In genomic region chrX:48158229-48158919, GRCm38 (mm10) we compare ENCODE assay signal across 29 mouse cellular contexts. TPM values are rescaled to one million over a fixed set of nuclear protein-coding genes. Genes with fewer than 3 reads are reported as not detected.
A peak's percentile ranks its signal among the peaks of the same experiment; 100 is the strongest.
DNase-seq lines count a peak whose midpoint lies in the region; ATAC-seq and TF ChIP-seq lines count a peak whose summit lies in the region.
"Had no signal": no experiment of that assay in that cellular context is flagged by ENCODE, and none has a peak within 500 bp of the region (broad histone marks: within the 10 kb centered on the region; RNA-seq: fewer than 3 reads in every experiment).

No protein-coding gene starts in this region.

- no peak overlapping the region for H3K27ac ChIP-seq in liver, embryonic 14.5 days
- no peak overlapping the region for H3K27ac ChIP-seq in liver, embryonic 12.5 days
- no peak overlapping the region for H3K27ac ChIP-seq in MEL (ENCODE audit: control insufficient read depth, low read depth, low read length)
- H3K27ac ChIP-seq in intestine, embryonic 16.5 days (ENCODE audit: low read length) = 0 out of 2 replicates have a peak overlapping the region, but pooled peaks have one; percentile 15
- H3K27ac ChIP-seq in stomach, postnatal 0 days (replicated peaks) = no peak overlapping the region
- no peak overlapping the region for H3K27ac ChIP-seq in kidney, adult 2 months (ENCODE audit: insufficient read depth, low read depth, low read length)
- no peak overlapping the region for H3K27ac ChIP-seq in heart, embryonic 12.5 days (ENCODE audit: poor library complexity, severe bottlenecking)
- H3K27ac ChIP-seq: embryonic facial prominence, embryonic 12.5 days; embryonic facial prominence, embryonic 15.5 days; gastrocnemius, adult 2 months; heart, adult 2 months; heart, embryonic 10.5 days; hindbrain, embryonic 10.5 days; hindbrain, embryonic 13.5 days had no signal

- 0 out of 2 replicates have a peak, but pooled peaks have one; percentile 13 for ATAC-seq in liver, embryonic 14.5 days (ENCODE audit: insufficient read depth)
- no peak for ATAC-seq in liver, embryonic 12.5 days
- peak; percentile 86 for ATAC-seq in intestine, embryonic 16.5 days
- peak; percentile 76; the same call in 1 of the 2 replicates for ATAC-seq in stomach, postnatal 0 days (ENCODE audit: low FRiP score, low TSS enrichment)
- no peak for ATAC-seq in heart, embryonic 12.5 days (ENCODE audit: insufficient number of reproducible peaks, low FRiP score)
- ATAC-seq: forebrain, embryonic 14.5 days; forebrain, postnatal 0 days; hindbrain, embryonic 16.5 days; Patski had no signal

- no peak for TF ChIP-seq CTCF in liver, embryonic 14.5 days (IDR thresholded peaks at IDR 0.05; ENCODE audit: low read depth)
- no peak for TF ChIP-seq CTCF in MEL (IDR thresholded peaks at IDR 0.05 in 2 of 3, conservative IDR thresholded peaks at IDR 0.05 in 1 of 3; ENCODE audit: control insufficient read depth in 1 of 3, insufficient read depth in 1 of 3, low read depth in 2 of 3, low read length in 3 of 3, poor library complexity in 1 of 3, severe bottlenecking in 1 of 3)
- no peak for TF ChIP-seq CTCF in stomach, postnatal 0 days (IDR thresholded peaks at IDR 0.05; ENCODE audit: low read depth)
- TF ChIP-seq CTCF in kidney, adult 2 months (conservative IDR thresholded peaks at IDR 0.05; ENCODE audit: insufficient read depth, insufficient read length, low read depth, low read length) = no peak

- no peaks in the 10 kb centered on the region for H3K9me3 ChIP-seq in liver, embryonic 14.5 days (ENCODE audit: control insufficient read depth, low read length)
- no peaks in the 10 kb centered on the region for H3K9me3 ChIP-seq in liver, embryonic 12.5 days (replicated peaks)
- H3K9me3 ChIP-seq in MEL (replicated peaks; ENCODE audit: insufficient read depth, low read length) = no peaks in the 10 kb centered on the region
- no peaks in the 10 kb centered on the region for H3K9me3 ChIP-seq in intestine, embryonic 16.5 days (ENCODE audit: control insufficient read depth, low read length)
- no peaks in the 10 kb centered on the region for H3K9me3 ChIP-seq in stomach, postnatal 0 days (ENCODE audit: control insufficient read depth, low read length)
- H3K9me3 ChIP-seq in heart, embryonic 12.5 days (replicated peaks) = no peaks in the 10 kb centered on the region
- H3K9me3 ChIP-seq: embryonic facial prominence, embryonic 12.5 days; embryonic facial prominence, embryonic 15.5 days; heart, embryonic 10.5 days; hindbrain, embryonic 10.5 days; hindbrain, embryonic 13.5 days had no signal

- WGBS in liver, embryonic 14.5 days (ENCODE audit: insufficient replicate concordance) = 68% methylated on average over 11 of the region's 11 CpGs
- WGBS in liver, embryonic 12.5 days (ENCODE audit: insufficient replicate concordance) = 72% methylated on average over 11 of the region's 11 CpGs
- 76% methylated on average over 11 of the region's 11 CpGs for WGBS in intestine, embryonic 16.5 days
- 83% methylated on average over 11 of the region's 11 CpGs for WGBS in stomach, postnatal 0 days
- 81% methylated on average over 11 of the region's 11 CpGs for WGBS in kidney, adult 2 months
- 77% methylated on average over 11 of the region's 11 CpGs for WGBS in heart, embryonic 12.5 days

- no peak for DNase-seq in liver, embryonic 14.5 days (ENCODE audit: low read depth in 3 of 3, low spot score in 3 of 3)
- peak; percentile 42 for DNase-seq in MEL (ENCODE audit: low read depth, low spot score)
- DNase-seq in stomach, postnatal 0 days (ENCODE audit: low spot score) = peak; percentile 20
- DNase-seq in kidney, adult 2 months = no peak
- no peak for DNase-seq in thymus, postnatal 0 days (ENCODE audit: low spot score)
- DNase-seq: adrenal gland, postnatal 10 days; adrenal gland, postnatal 36 days; B cell, adult 2 months; cerebellum, adult 2 months; cerebellum, adult 9-11 months; cerebellum, postnatal 25 days; forebrain, postnatal 0 days; gastrocnemius, adult 2 months; gastrocnemius, postnatal 25 days; heart, adult 2 months; heart, postnatal 36 days; kidney, adult 18-20 months had no signal

- no peak for TF ChIP-seq RAD21 in MEL (IDR thresholded peaks at IDR 0.05; ENCODE audit: low read depth, low read length)

- no peaks in the 10 kb centered on the region for H3K27me3 ChIP-seq in liver, embryonic 14.5 days (ENCODE audit: control insufficient read depth, insufficient read depth, low read length)
- H3K27me3 ChIP-seq in liver, embryonic 12.5 days (replicated peaks) = no peaks in the 10 kb centered on the region
- H3K27me3 ChIP-seq in MEL (ENCODE audit: control insufficient read depth in 1 of 2, insufficient read depth in 2 of 2, low read length in 2 of 2) = no peaks in the 10 kb centered on the region
- H3K27me3 ChIP-seq in intestine, embryonic 16.5 days (replicated peaks; ENCODE audit: control insufficient read depth, insufficient read depth, low read length) = no peaks in the 10 kb centered on the region
- H3K27me3 ChIP-seq in stomach, postnatal 0 days (ENCODE audit: control insufficient read depth, insufficient read depth, low read length) = no peaks in the 10 kb centered on the region
- H3K27me3 ChIP-seq in kidney, adult 2 months (replicated peaks; ENCODE audit: control insufficient read depth, insufficient read depth, low read length) = no peaks in the 10 kb centered on the region
- no peaks in the 10 kb centered on the region; the same call in 1 of the 2 replicates for H3K27me3 ChIP-seq in heart, embryonic 12.5 days (replicated peaks)
- H3K27me3 ChIP-seq: embryonic facial prominence, embryonic 12.5 days; embryonic facial prominence, embryonic 15.5 days; hindbrain, embryonic 13.5 days had no signal

- H3K4me1 ChIP-seq in liver, embryonic 14.5 days (replicated peaks; ENCODE audit: control insufficient read depth in 2 of 2, insufficient read depth in 2 of 2, low read length in 1 of 2) = peaks cover 10 to 12% of the 10 kb centered on the region in 2 experiments
- H3K4me1 ChIP-seq in liver, embryonic 12.5 days = peaks cover 12% of the 10 kb centered on the region
- peaks cover 8 to 31% of the 10 kb centered on the region in 2 experiments for H3K4me1 ChIP-seq in MEL (ENCODE audit: control insufficient read depth in 1 of 2, insufficient read depth in 2 of 2, low read length in 2 of 2)
- no peaks in the 10 kb centered on the region for H3K4me1 ChIP-seq in intestine, embryonic 16.5 days (ENCODE audit: control insufficient read depth, insufficient read depth, low read length)
- H3K4me1 ChIP-seq in stomach, postnatal 0 days (replicated peaks; ENCODE audit: control insufficient read depth, insufficient read depth) = no peaks in the 10 kb centered on the region
- H3K4me1 ChIP-seq in kidney, adult 2 months (ENCODE audit: control insufficient read depth, insufficient read depth, low read length) = no peaks in the 10 kb centered on the region
- 0 out of 2 replicates have a peak, but pooled peaks cover 3% of the 10 kb centered on the region for H3K4me1 ChIP-seq in heart, embryonic 12.5 days (replicated peaks)
- H3K4me1 ChIP-seq: embryonic facial prominence, embryonic 12.5 days; embryonic facial prominence, embryonic 15.5 days; heart, embryonic 10.5 days; hindbrain, embryonic 10.5 days; hindbrain, embryonic 13.5 days had no signal

- H3K79me2 ChIP-seq in MEL (ENCODE audit: control insufficient read depth, insufficient read depth, low read length, poor library complexity) = no peaks in the 10 kb centered on the region

- no peak for TF ChIP-seq EP300 in liver, embryonic 14.5 days (IDR thresholded peaks at IDR 0.05; ENCODE audit: low read depth)
- TF ChIP-seq EP300 in MEL (IDR thresholded peaks at IDR 0.05; ENCODE audit: low read depth in 1 of 2, low read length in 2 of 2) = no peak
- TF ChIP-seq EP300 in stomach, postnatal 0 days (optimal IDR thresholded peaks at IDR 0.05) = no peak

- TF ChIP-seq POLR2A in MEL (IDR thresholded peaks at IDR 0.05; ENCODE audit: control insufficient read depth in 1 of 2, insufficient read depth in 1 of 2, low read depth in 1 of 2, low read length in 2 of 2, poor library complexity in 1 of 2) = no peak
- no peak for TF ChIP-seq POLR2A in kidney, adult 2 months (IDR thresholded peaks at IDR 0.05; ENCODE audit: low read depth, low read length)

- no peak overlapping the region for H3K4me3 ChIP-seq in liver, embryonic 14.5 days (ENCODE audit: insufficient read depth in 1 of 2, low read depth in 2 of 2, low read length in 2 of 2)
- H3K4me3 ChIP-seq in liver, embryonic 12.5 days = no peak overlapping the region
- no peak overlapping the region for H3K4me3 ChIP-seq in MEL (ENCODE audit: control insufficient read depth in 1 of 2, insufficient read depth in 1 of 2, low read depth in 2 of 2, low read length in 2 of 2)
- H3K4me3 ChIP-seq in intestine, embryonic 16.5 days (ENCODE audit: low read length) = no peak overlapping the region
- no peak overlapping the region for H3K4me3 ChIP-seq in stomach, postnatal 0 days (ENCODE audit: low read depth, low read length)
- no peak overlapping the region for H3K4me3 ChIP-seq in kidney, adult 2 months (ENCODE audit: insufficient read depth, low read depth, low read length)
- no peak overlapping the region for H3K4me3 ChIP-seq in heart, embryonic 12.5 days
- H3K4me3 ChIP-seq: embryonic facial prominence, embryonic 12.5 days; embryonic facial prominence, embryonic 15.5 days; gastrocnemius, adult 2 months; heart, adult 2 months; heart, embryonic 10.5 days; hindbrain, embryonic 10.5 days; hindbrain, embryonic 13.5 days had no signal

- no peak overlapping the region for H3K9ac ChIP-seq in liver, embryonic 14.5 days (replicated peaks)
- no peak overlapping the region for H3K9ac ChIP-seq in liver, embryonic 12.5 days
- H3K9ac ChIP-seq in MEL (ENCODE audit: control insufficient read depth, low read depth, low read length, poor library complexity, severe bottlenecking) = no peak overlapping the region
- H3K9ac ChIP-seq in intestine, embryonic 16.5 days (ENCODE audit: low read depth, low read length) = no peak overlapping the region
- H3K9ac ChIP-seq in stomach, postnatal 0 days (ENCODE audit: low read length) = no peak overlapping the region
- no peak overlapping the region for H3K9ac ChIP-seq in heart, embryonic 12.5 days
- H3K9ac ChIP-seq: embryonic facial prominence, embryonic 12.5 days; embryonic facial prominence, embryonic 15.5 days; forebrain, postnatal 0 days; hindbrain, embryonic 13.5 days had no signal

- H3K36me3 ChIP-seq in liver, embryonic 14.5 days (replicated peaks; ENCODE audit: control insufficient read depth, insufficient read depth, low read depth) = no peaks in the 10 kb centered on the region
- no peaks in the 10 kb centered on the region for H3K36me3 ChIP-seq in liver, embryonic 12.5 days
- peaks cover 0 to 20% of the 10 kb centered on the region in 2 experiments; a peak in 2 of 4 replicates for H3K36me3 ChIP-seq in MEL (ENCODE audit: control insufficient read depth in 1 of 2, insufficient read depth in 2 of 2, low read length in 2 of 2)
- H3K36me3 ChIP-seq in intestine, embryonic 16.5 days (ENCODE audit: control insufficient read depth, insufficient read depth, low read length) = no peaks in the 10 kb centered on the region
- no peaks in the 10 kb centered on the region for H3K36me3 ChIP-seq in stomach, postnatal 0 days (ENCODE audit: control insufficient read depth, insufficient read depth, low read length)
- no peaks in the 10 kb centered on the region for H3K36me3 ChIP-seq in kidney, adult 2 months (ENCODE audit: control insufficient read depth, insufficient read depth, low read length)
- no peaks in the 10 kb centered on the region for H3K36me3 ChIP-seq in heart, embryonic 12.5 days
- H3K36me3 ChIP-seq: embryonic facial prominence, embryonic 12.5 days; embryonic facial prominence, embryonic 15.5 days; heart, embryonic 10.5 days; hindbrain, embryonic 10.5 days; hindbrain, embryonic 13.5 days had no signal

- no peak overlapping the region for H3K4me2 ChIP-seq in liver, embryonic 14.5 days (ENCODE audit: low read depth)
- no peak overlapping the region for H3K4me2 ChIP-seq in liver, embryonic 12.5 days
- no peak overlapping the region for H3K4me2 ChIP-seq in intestine, embryonic 16.5 days (ENCODE audit: low read depth, low read length)
- no peak overlapping the region for H3K4me2 ChIP-seq in stomach, postnatal 0 days (replicated peaks; ENCODE audit: low read depth)
- no peak overlapping the region for H3K4me2 ChIP-seq in heart, embryonic 12.5 days
- H3K4me2 ChIP-seq: embryonic facial prominence, embryonic 12.5 days; embryonic facial prominence, embryonic 15.5 days; hindbrain, embryonic 13.5 days had no signal

RNA-seq across cellular contexts. Expression of gene Sash3, which starts 12.1 kb away (rescaled TPM):
- polyA plus RNA-seq in liver, embryonic 14.5 days (2012; rRNA removed) = 3.8 and 4.0 TPM in 2 replicates
- 6.9 TPM in 2 replicates for polyA plus RNA-seq in liver, embryonic 14.5 days (2014; fragmentation: Nextera tagmentation; extraction: Ambion mirVana)
- 9.7 and 10.0 TPM in 2 replicates for polyA plus RNA-seq in liver, embryonic 12.5 days (2016; fragmentation: Nextera tagmentation; extraction: Ambion mirVana)
- 0.31 and 0.56 TPM in 2 replicates for total RNA-seq in MEL (2012; rRNA removed)
- polyA plus RNA-seq in MEL (2012; ENCODE audit: insufficient read depth in 1 of 2, insufficient read length in 2 of 2, low read depth in 1 of 2, low replicate concordance in 2 of 2, missing spikeins in 1 of 2) = 1 to 10 TPM in 1 of 2 experiments, not detected in 1; 1.2 TPM
- polyA plus RNA-seq in intestine, embryonic 16.5 days (2015; fragmentation: Nextera tagmentation; extraction: Ambion mirVana) = 3.8 and 3.9 TPM in 2 replicates
- polyA plus RNA-seq in stomach, postnatal 0 days (2015; fragmentation: Nextera tagmentation; extraction: Ambion mirVana) = 1.5 and 1.6 TPM in 2 replicates
- 1.5 and 6.8 TPM in 2 replicates for polyA plus RNA-seq in kidney, adult 2 months (2012; rRNA removed)
- 0.84 and 0.96 TPM in 2 replicates for polyA plus RNA-seq in heart, embryonic 12.5 days (2016; fragmentation: Nextera tagmentation; extraction: Ambion mirVana)
- polyA plus RNA-seq in thymus, postnatal 0 days (2015; fragmentation: Nextera tagmentation; extraction: Ambion mirVana) = 240 and 251 TPM in 2 replicates
- polyA plus RNA-seq: Patski had no signal

RNA-seq across cellular contexts. Expression of gene Xpnpep2, which starts 49.8 kb away (rescaled TPM):
- polyA plus RNA-seq in liver, embryonic 14.5 days (2012; rRNA removed) = 0.01 TPM in 1 of 2 replicates, not detected in the other
- polyA plus RNA-seq in liver, embryonic 14.5 days (2014; fragmentation: Nextera tagmentation; extraction: Ambion mirVana) = 0.23 TPM in 1 of 2 replicates, not detected in the other
- 0.14 TPM in 1 of 2 replicates, not detected in the other for polyA plus RNA-seq in liver, embryonic 12.5 days (2016; fragmentation: Nextera tagmentation; extraction: Ambion mirVana)
- total RNA-seq in MEL (2012; rRNA removed) = 0.31 and 0.62 TPM in 2 replicates
- polyA plus RNA-seq in MEL (2012; ENCODE audit: insufficient read depth in 1 of 2, insufficient read length in 2 of 2, low read depth in 1 of 2, low replicate concordance in 2 of 2, missing spikeins in 1 of 2) = 1 to 10 TPM in 1 of 2 experiments, not detected in 1; 1.9 TPM
- 5.9 and 6.8 TPM in 2 replicates for polyA plus RNA-seq in intestine, embryonic 16.5 days (2015; fragmentation: Nextera tagmentation; extraction: Ambion mirVana)
- polyA plus RNA-seq in stomach, postnatal 0 days (2015; fragmentation: Nextera tagmentation; extraction: Ambion mirVana) = 0.58 and 1.1 TPM in 2 replicates
- polyA plus RNA-seq in kidney, adult 2 months (2012; rRNA removed) = 25.8 and 32.5 TPM in 2 replicates
- 0.15 and 0.41 TPM in 2 replicates for polyA plus RNA-seq in heart, embryonic 12.5 days (2016; fragmentation: Nextera tagmentation; extraction: Ambion mirVana)
- 0.46 and 0.55 TPM in 2 replicates for polyA plus RNA-seq in thymus, postnatal 0 days (2015; fragmentation: Nextera tagmentation; extraction: Ambion mirVana)
- total RNA-seq: common myeloid progenitor, adult 5-6 weeks had no signal

RNA-seq across cellular contexts. Expression of gene Zdhhc9, which starts 50.3 kb away (rescaled TPM):
- 10.4 and 10.5 TPM in 2 replicates for polyA plus RNA-seq in liver, embryonic 14.5 days (2012; rRNA removed)
- polyA plus RNA-seq in liver, embryonic 14.5 days (2014; fragmentation: Nextera tagmentation; extraction: Ambion mirVana) = 1.9 and 2.8 TPM in 2 replicates
- 2.3 and 2.6 TPM in 2 replicates for polyA plus RNA-seq in liver, embryonic 12.5 days (2016; fragmentation: Nextera tagmentation; extraction: Ambion mirVana)
- 2.0 and 2.3 TPM in 2 replicates for total RNA-seq in MEL (2012; rRNA removed)
- 10 to 100 TPM in 1 of 2 experiments, 1 to 10 TPM in 1; 8.3 to 51.7 TPM for polyA plus RNA-seq in MEL (2012; ENCODE audit: insufficient read depth in 1 of 2, insufficient read length in 2 of 2, low read depth in 1 of 2, low replicate concordance in 2 of 2, missing spikeins in 1 of 2)
- polyA plus RNA-seq in intestine, embryonic 16.5 days (2015; fragmentation: Nextera tagmentation; extraction: Ambion mirVana) = 8.2 and 8.3 TPM in 2 replicates
- polyA plus RNA-seq in stomach, postnatal 0 days (2015; fragmentation: Nextera tagmentation; extraction: Ambion mirVana) = 5.1 and 5.7 TPM in 2 replicates
- polyA plus RNA-seq in kidney, adult 2 months (2012; rRNA removed) = 75.7 and 77.0 TPM in 2 replicates
- 2.6 and 3.9 TPM in 2 replicates for polyA plus RNA-seq in heart, embryonic 12.5 days (2016; fragmentation: Nextera tagmentation; extraction: Ambion mirVana)
- 3.0 and 4.1 TPM in 2 replicates for polyA plus RNA-seq in thymus, postnatal 0 days (2015; fragmentation: Nextera tagmentation; extraction: Ambion mirVana)

Comparison
In these comparisons a context has a peak if more than half of its experiments do, and no peak if none do; other contexts are left out.
1. ATAC-seq: peak in liver, embryonic 14.5 days (single experiment), intestine, embryonic 16.5 days (single experiment) and stomach, postnatal 0 days (single experiment); none in liver, embryonic 12.5 days (single experiment) and heart, embryonic 12.5 days (single experiment).
2. DNase-seq: peak in MEL (single experiment) and stomach, postnatal 0 days (single experiment); none in liver, embryonic 14.5 days (0 of 3), kidney, adult 2 months (single experiment) and thymus, postnatal 0 days (single experiment).
3. RNA of gene Sash3, which starts 12.1 kb away (polyA plus RNA-seq): 240 to 251 TPM in thymus, postnatal 0 days; 9.7 to 10.0 TPM in liver, embryonic 12.5 days, 3.8 to 6.9 TPM in liver, embryonic 14.5 days, 1.5 to 6.8 TPM in kidney, adult 2 months, 3.8 to 3.9 TPM in intestine, embryonic 16.5 days, 1.5 to 1.6 TPM in stomach, postnatal 0 days, 1.2 TPM in MEL and 0.84 to 0.96 TPM in heart, embryonic 12.5 days; every median in the first group is over 10 times any median in the second.